Mouse (Mus musculus) cortical plate, adult 2 months (tissue): ENCODE measurements at regions not wholly inside any gene's neighbourhood (a gene's known extent, or its start where the extent isn't known, plus 50 kb on each side); places are given as distances from the start of the nearest gene placed in this dataset.

Experiments
- H3K27ac ChIP-seq: fragments of 200-500 bp; 2 replicates; pipeline ENCODE4 v1.5.1; 2012; ENCODE audit warnings: low read length, control low read depth, inconsistent platforms; ENCODE audit not compliant: insufficient read depth
- H3K4me1 ChIP-seq: fragments of 200-500 bp; 2 replicates; pipeline ENCODE4 v1.6.1; 2011; ENCODE audit warnings: low read length; ENCODE audit not compliant: control insufficient read depth, insufficient read depth
- H3K4me3 ChIP-seq: fragments of 200-500 bp; 2 replicates; pipeline ENCODE4 v1.5.1; 2011; ENCODE audit warnings: mild to moderate bottlenecking, low read length, control low read depth; ENCODE audit not compliant: insufficient read depth
- CTCF ChIP-seq: fragments of 200-500 bp; IDR thresholded peaks from 2 replicates; pipeline ENCODE4 v1.5.1; 2011; ENCODE audit warnings: mild to moderate bottlenecking, control low read depth, low read length; ENCODE audit not compliant: insufficient read depth; ENCODE audit errors: extremely low read depth
- POLR2A ChIP-seq: fragments of 200-500 bp; IDR thresholded peaks from 2 replicates; pipeline ENCODE4 v1.6.1; 2011; ENCODE audit warnings: mild to moderate bottlenecking, low read length, control low read depth; ENCODE audit not compliant: insufficient read depth; ENCODE audit errors: extremely low read depth

DNA sequence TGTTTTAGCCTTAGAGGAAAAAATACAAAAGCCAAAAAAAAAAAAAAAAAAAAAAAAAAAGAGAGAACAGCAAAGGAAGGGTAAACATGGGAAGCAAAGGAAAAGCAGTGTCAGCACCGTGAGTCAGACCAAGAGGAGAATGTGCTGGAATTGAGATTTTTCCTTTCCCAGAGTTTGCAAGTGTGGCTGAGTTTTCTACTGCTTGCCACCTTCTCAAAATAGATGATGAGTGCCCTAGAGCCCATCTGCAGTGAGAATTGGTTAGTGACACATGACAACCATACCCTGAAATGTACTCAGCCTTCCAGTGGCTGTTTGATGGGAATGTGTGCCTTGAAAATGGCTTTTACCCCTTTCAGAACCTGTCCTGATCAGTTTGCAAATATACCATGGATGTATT, 990.7 kb downstream of the Brinp1 start:
- Histone ChIP-seq H3K4me1 (no peaks in the 10 kb centered on the region), H3K4me3 (no peak overlapping the region), H3K27ac (no peak overlapping the region)
- TF ChIP-seq POLR2A = no peak
- no peak for TF ChIP-seq CTCF

DNA sequence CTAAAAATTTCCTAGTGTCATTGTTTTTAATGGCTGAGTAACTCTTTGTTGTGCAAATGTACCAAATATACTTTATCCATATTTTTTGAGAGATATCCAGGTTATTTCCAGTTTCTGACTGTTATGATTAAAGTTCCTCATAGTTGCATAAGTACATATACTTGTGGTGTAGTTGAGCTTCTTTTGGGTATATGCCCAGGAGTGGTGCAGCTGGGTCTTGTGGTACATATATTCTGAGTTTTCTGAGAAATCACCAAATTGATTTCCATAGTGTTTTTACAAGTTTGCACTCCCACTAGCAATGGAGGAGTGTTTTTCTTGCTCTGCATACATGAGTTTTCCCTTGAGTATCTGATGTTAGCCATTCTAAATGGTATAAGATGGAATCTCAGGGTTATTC, 1006.2 kb downstream of the Brinp1 start:
- no peak overlapping the region for H3K4me3 ChIP-seq
- no peak overlapping the region for H3K27ac ChIP-seq
- H3K4me1 ChIP-seq = no peaks in the 10 kb centered on the region
- TF ChIP-seq CTCF (no peak), POLR2A (no peak)

DNA sequence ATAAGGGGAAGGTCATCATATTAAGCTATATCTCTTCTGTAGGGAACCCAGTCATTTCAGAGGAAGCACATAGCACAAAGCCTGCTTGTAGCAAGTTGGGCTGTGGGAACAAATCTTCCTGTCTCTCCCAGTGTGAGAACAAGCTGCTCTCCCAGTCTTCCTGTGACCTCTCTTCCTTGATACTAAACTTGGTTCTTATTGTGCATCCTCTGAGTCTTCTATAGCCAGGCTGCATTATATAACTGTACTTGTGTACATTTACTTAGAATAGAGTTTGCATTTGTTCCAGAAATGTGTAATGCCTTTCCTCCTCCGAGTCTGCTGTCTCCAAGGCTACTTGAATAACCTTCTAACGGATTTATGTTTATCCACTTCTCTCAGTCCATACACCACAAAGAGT, 1021.7 kb downstream of the Brinp1 start:
- Histone ChIP-seq H3K4me3 (no peak overlapping the region), H3K4me1 (no peaks in the 10 kb centered on the region; the same call in 1 of the 2 replicates), H3K27ac (peak overlapping the region; percentile 65)
- TF ChIP-seq CTCF = no peak
- no peak for TF ChIP-seq POLR2A

DNA sequence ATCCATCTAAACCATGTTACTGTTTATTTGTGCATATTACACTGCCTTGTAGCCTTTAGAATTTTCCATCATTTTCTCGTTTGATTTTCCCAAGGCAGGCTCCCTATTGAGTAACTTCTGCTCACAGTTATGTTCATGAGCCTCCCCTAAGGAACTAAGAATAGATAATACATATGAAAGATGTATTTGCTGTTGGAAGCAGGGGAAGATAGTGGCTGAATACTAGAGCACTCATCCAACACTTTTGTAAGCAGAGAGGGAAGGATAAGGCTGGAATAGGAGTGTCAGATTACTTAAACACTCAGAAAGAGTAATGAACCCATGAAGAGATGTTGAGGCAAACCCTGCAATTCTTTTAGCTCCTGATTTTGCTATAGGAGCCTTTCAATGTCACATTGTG, 1055.1 kb downstream of the Brinp1 start:
- no peak overlapping the region for H3K4me3 ChIP-seq
- H3K27ac ChIP-seq = no peak overlapping the region
- TF ChIP-seq POLR2A (no peak), CTCF (no peak)
- no peaks in the 10 kb centered on the region for H3K4me1 ChIP-seq

DNA sequence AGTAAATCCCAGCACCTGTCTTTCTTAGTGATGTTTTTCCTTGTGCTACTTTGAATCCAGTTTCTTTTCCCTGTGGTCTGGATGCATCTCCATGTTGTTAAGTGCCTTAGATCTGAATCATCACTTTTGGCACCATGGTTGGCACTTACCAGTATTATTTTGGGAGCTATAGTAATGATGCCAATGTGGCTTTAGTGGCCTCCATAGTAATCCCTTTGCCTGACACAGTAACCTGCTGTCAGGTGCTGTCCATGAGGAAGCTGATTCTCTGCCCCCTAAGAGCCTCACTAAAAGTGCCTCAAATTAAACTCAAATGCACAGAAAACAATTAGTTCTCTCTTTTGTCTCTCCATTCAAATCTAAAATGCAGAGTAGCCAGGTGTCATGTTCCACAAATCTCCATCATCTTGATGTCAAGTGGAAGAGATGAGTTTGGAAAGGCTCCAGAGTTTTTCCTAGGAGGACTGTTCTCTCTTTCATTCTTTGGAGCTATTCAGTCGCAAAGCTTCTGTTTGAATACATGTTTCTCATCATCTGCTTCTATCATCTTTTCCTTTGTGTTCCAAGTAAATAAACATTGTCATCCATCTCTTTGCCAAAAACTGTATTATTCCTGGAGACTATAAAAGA, 1062.1 kb downstream of the Brinp1 start:
- H3K4me3 ChIP-seq = no peak overlapping the region
- H3K4me1 ChIP-seq = no peaks in the 10 kb centered on the region
- no peak overlapping the region for H3K27ac ChIP-seq
- TF ChIP-seq POLR2A = no peak
- no peak for TF ChIP-seq CTCF

DNA sequence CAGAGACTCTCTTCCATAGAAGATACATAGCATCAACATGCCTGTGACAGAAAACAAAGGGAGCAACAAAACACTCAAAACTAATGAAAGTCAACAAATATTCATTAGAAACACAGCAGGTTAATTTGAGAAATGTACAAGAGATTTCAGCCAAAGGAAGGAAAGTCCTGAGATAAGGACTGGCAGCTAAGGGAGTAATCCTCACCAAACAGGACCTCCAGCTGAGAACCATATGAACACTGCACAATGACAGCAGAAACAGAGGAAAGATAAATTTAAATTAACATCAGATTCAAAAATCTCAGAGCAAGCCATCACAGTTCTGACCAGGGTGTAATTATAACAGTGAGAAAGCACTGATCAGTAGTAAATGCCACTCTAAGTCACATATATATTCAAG, 1060.6 kb downstream of the Tlr4 start:
- H3K4me1 ChIP-seq = no peaks in the 10 kb centered on the region
- no peak for TF ChIP-seq POLR2A
- no peak for TF ChIP-seq CTCF
- no peak overlapping the region for H3K4me3 ChIP-seq
- no peak overlapping the region for H3K27ac ChIP-seq

DNA sequence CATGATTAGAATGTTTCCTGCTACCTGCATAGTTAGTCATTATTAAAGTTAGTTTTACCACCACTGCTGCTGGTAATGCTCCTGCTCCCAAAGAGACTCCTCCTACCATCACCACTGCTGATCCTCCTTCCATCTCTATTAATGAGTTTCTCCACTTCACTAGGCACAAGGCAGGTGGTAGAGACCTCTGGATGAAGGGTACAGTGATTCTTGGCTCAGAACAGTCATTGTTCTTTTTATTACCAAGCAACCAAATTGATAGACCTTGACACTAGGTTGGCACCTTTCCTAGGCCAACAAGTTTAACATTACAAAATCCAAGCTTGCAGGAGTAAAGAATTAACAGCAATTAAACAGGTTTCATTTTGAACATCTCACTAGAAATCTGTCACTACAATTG, 1057.8 kb downstream of the Tlr4 start:
- Histone ChIP-seq H3K4me1 (no peaks in the 10 kb centered on the region), H3K4me3 (no peak overlapping the region)
- no peak for TF ChIP-seq POLR2A
- TF ChIP-seq CTCF = no peak

DNA sequence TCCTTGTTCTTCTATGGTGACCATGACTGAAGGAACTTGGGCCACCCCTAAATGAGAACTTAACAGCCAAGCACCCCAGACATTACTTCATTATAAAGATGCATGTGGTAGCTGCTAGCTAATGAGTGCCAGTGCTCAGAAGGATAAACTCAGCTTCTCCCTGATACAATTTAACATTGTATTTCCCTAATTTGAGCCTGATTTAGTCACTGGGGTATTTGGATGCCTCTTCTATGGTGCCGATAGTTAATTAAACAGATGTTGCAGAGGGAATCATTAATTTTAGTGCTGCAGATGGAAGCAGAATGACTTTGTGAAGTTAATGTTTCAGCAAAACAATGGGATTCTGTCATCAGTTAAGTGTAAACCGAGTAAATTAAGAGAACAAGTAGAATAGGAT, 1034.8 kb downstream of the Tlr4 start:
- no peaks in the 10 kb centered on the region for H3K4me1 ChIP-seq
- no peak for TF ChIP-seq CTCF
- no peak overlapping the region for H3K4me3 ChIP-seq
- no peak overlapping the region for H3K27ac ChIP-seq

More for the DNA sequence above, 1057.8 kb downstream of the Tlr4 start:
- H3K27ac ChIP-seq = no peak overlapping the region

DNA sequence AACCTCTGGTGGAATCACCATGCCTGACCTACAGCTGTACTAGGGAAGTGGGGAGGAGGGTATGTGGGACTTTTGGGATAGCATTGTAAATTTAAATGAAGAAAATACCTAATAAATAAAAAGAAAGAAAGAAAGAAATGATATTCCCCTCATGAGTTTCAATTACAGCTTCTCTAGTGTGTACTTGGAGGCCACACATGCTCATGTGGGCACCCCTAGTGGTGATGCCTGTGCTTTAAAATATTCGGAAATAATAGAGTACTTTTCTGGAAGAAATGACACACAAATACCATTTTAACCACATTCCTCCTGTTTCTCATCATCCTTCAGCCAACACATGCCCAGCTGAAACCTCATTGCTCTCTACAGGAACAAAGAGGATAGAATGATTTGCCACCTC, 1034.4 kb downstream of the Tlr4 start:
- Histone ChIP-seq H3K27ac (no peak overlapping the region), H3K4me3 (no peak overlapping the region), H3K4me1 (no peaks in the 10 kb centered on the region)
- TF ChIP-seq POLR2A = no peak
- no peak for TF ChIP-seq CTCF

DNA sequence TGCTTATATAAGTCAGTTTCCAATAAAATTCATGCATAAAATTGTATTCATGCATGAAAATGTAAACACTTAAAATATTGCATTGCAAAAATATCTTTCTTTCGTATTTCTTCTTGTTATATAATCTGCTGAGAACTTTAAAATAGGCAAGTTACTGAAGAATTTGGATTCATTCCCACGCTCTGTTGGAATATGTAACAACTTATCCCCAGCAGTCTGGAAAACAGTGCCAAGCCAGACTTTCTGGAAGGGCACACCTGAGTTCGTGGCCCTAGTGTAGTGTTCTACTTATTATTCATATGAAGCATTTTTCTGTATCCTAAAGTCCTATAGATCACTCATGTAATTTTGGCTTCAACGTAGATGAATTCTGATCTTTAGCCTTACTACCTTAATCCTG, 1025.6 kb downstream of the Tlr4 start:
- TF ChIP-seq POLR2A = no peak
- no peak for TF ChIP-seq CTCF
- no peak overlapping the region for H3K27ac ChIP-seq
- no peaks in the 10 kb centered on the region for H3K4me1 ChIP-seq
- no peak overlapping the region for H3K4me3 ChIP-seq

DNA sequence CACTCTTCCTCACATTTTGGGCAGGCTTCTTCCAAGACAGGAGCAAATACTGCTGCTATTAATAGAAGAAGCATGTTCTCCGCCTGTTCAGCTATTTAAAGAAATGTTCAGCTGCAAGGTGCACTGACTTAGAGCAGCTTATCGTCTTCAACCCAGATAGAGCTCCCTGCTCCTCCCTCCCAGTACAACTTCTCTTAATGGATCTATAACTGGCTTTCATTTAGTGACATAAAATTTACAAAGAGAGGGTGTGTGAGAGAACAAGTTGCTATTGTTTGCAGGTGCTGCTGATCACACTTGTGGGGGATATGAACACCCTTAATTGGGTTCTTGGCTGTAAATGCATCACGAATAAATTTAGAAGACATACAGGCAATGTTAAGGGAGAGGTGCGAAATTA, 1006.0 kb downstream of the Tlr4 start:
- no peaks in the 10 kb centered on the region; the same call in 1 of the 2 replicates for H3K4me1 ChIP-seq
- TF ChIP-seq POLR2A (no peak), CTCF (no peak)
- no peak overlapping the region for H3K4me3 ChIP-seq
- H3K27ac ChIP-seq = no peak overlapping the region
